Mouse (Mus musculus): ENCODE data around the gene Sv2b.

GRCm38 (mm10) chr7:75265241-75265640 lies 43.8 kb downstream of the Sv2b start:
- TF ChIP-seq POLR2A (IDR thresholded peaks at IDR 0.05; ENCODE audit: insufficient read length, low read depth) (no peak), TCF3 (IDR thresholded peaks at IDR 0.05; ENCODE audit: insufficient read length, low read depth) (no peak), MYOD1 (IDR thresholded peaks at IDR 0.05; ENCODE audit: control insufficient read depth in 1 of 3, insufficient read length in 2 of 3, low read depth in 2 of 3) (peak in 1 of 3 experiments; percentile 9), USF1 (IDR thresholded peaks at IDR 0.05; ENCODE audit: low read depth) (no peak)
